Mouse (Mus musculus): ENCODE results near the gene Stxbp3.

GRCm38 (mm10) chr3:108870631-108871030 is 30.3 kb upstream of the Stxbp3 start:
- TF ChIP-seq POLR2A (IDR thresholded peaks at IDR 0.05; ENCODE audit: low read depth, low read length) (no peak), CTCF (IDR thresholded peaks at IDR 0.05; ENCODE audit: extremely low read depth, insufficient read depth, insufficient read length, insufficient replicate concordance) (no peak)

All from spleen, adult 2 months (tissue).